Mouse (Mus musculus) layer of hippocampus, postnatal 36 days (tissue): ENCODE measurements around the gene Pim2. TPM values are rescaled to one million over a fixed set of nuclear protein-coding genes. Genes with fewer than 3 reads are reported as not detected.

Source experiments
- DNase-seq, 2 experiments: peaks; one replicate each; pipeline ENCODE4 v3.0.0; 2022
- total RNA-seq, 2 experiments: library from RNA; stranded (reverse); gene quantifications; 2 replicates each; pipeline ENCODE4 v1.2.3; 2021

Gene Pim2
- total RNA-seq: 10 to 100 TPM; 57.8 to 58.6 TPM

- peak; percentile 73 to 76 for DNase-seq
Observed at GRCm38 (mm10) chrX:7878007-7878419, at the start of gene Pim2. Pim2 (plus strand) TSS chrX:7878262.

- DNase-seq: no peak
Observed at GRCm38 (mm10) chrX:7837146-7837545, 40.9 kb upstream of the Pim2 start.

GRCm38 (mm10) chrX:7840842-7841162 is 37.3 kb upstream of the Pim2 start:
- no peak for DNase-seq

- DNase-seq: peak; percentile 90 to 93
Observed at GRCm38 (mm10) chrX:7841163-7842162, 36.6 kb upstream of the Pim2 start, which contains the start of gene Otud5. Otud5 (plus strand) TSS chrX:7841364.

GRCm38 (mm10) chrX:7842318-7842717 is 35.7 kb upstream of the Pim2 start:
- peak in 1 of 2 experiments; percentile 6 for DNase-seq

- peak; percentile 5 to 6 for DNase-seq
Observed at GRCm38 (mm10) chrX:7847845-7848244, 30.2 kb upstream of the Pim2 start.

- no peak for DNase-seq
Observed at GRCm38 (mm10) chrX:7854578-7854977, 23.5 kb upstream of the Pim2 start.

GRCm38 (mm10) chrX:7859191-7859753 is 18.8 kb upstream of the Pim2 start:
- DNase-seq: no peak

- DNase-seq: no peak
Observed at GRCm38 (mm10) chrX:7863181-7863580, 14.9 kb upstream of the Pim2 start.

GRCm38 (mm10) chrX:7864551-7864950 is 13.5 kb upstream of the Pim2 start:
- DNase-seq: no peak

- DNase-seq: no peak
Observed at GRCm38 (mm10) chrX:7865343-7865742, 12.7 kb upstream of the Pim2 start.

- DNase-seq: no peak
Observed at GRCm38 (mm10) chrX:7865786-7866185, 12.3 kb upstream of the Pim2 start.

- DNase-seq: no peak
Observed at GRCm38 (mm10) chrX:7867141-7867540, 10.9 kb upstream of the Pim2 start.

GRCm38 (mm10) chrX:7868506-7868905 is 9.6 kb upstream of the Pim2 start:
- no peak for DNase-seq

GRCm38 (mm10) chrX:7869826-7870225 is 8.2 kb upstream of the Pim2 start:
- no peak for DNase-seq

- peak; percentile 25 to 32 for DNase-seq
Observed at GRCm38 (mm10) chrX:7878495-7878894, 433 bp downstream of the Pim2 start.

- DNase-seq: peak; percentile 49 to 50
Observed at GRCm38 (mm10) chrX:7879819-7880218, 1.8 kb downstream of the Pim2 start.

- DNase-seq: peak; percentile 68 to 72
Observed at GRCm38 (mm10) chrX:7883841-7884567, 5.9 kb downstream of the Pim2 start, which contains the start of gene Slc35a2. Slc35a2 (plus strand) TSS chrX:7884028.

GRCm38 (mm10) chrX:7898211-7898610 is 20.1 kb downstream of the Pim2 start:
- DNase-seq: no peak

GRCm38 (mm10) chrX:7898880-7899874 is 21.1 kb downstream of the Pim2 start, which contains the start of the genes Pqbp1 and Timm17b:
Pqbp1 (minus strand) TSS chrX:7899269.
Timm17b (plus strand) TSS chrX:7899357.
- DNase-seq: peak; percentile 83 to 86

- DNase-seq: no peak
Observed at GRCm38 (mm10) chrX:7904441-7904840, 26.4 kb downstream of the Pim2 start.
